Mouse (Mus musculus) lung, postnatal 0 days (tissue): Measurements from ENCODE around the gene Khdc4.

Source experiments
- CTCF ChIP-seq: IDR thresholded peaks from 2 replicates; pipeline ENCODE4 v1.5.1; 2016; ENCODE audit warnings: antibody characterized with exemption, mild to moderate bottlenecking
- EP300 ChIP-seq: IDR thresholded peaks from 2 replicates; pipeline ENCODE4 v1.6.1; 2016; ENCODE audit warnings: antibody characterized with exemption, mild to moderate bottlenecking, control low read depth

DNA sequence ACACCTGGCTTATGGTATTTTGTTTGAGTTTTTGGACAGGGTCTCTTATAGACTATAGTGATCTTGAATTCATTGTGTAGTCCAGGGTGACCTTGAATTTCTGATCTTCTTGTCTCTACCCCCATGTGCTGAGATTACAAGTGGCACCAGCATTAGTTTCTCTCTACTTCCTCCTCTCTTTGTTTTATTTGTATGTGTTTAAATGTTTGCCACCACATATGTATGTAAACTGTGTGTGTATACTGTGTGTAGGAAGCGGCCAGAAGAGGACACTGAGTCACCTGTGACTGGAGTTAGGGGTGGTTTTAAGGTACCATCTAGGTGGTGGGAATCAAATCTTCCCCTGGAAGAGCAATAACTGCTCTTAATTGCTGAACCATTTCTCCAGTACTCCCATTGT lies 12.4 kb downstream of the Khdc4 start:
- no peak for TF ChIP-seq CTCF
- no peak for TF ChIP-seq EP300
